Mouse (Mus musculus): ENCODE data around the gene Pcp4.

Gene Pcp4

DNA sequence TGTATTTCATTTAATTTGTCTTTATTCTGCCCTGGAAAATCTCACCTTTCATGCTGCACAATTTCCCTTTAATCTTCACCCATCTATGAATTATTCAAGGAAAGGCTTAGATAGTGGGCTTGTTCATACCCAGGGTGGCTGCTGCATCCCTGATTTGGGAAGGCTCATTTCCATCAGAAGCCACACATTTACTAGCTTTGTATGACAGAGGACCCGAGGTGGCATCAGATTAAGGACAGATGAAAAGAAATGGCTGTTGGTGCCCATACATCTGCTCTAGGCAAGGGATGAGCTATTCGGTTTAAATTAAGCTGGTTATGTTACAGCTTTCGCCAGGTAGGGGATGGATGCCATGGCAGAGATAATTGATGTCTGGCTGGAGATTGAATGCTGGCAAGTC is 24.1 kb downstream of the Pcp4 start:
- no peak for DNase-seq

DNA sequence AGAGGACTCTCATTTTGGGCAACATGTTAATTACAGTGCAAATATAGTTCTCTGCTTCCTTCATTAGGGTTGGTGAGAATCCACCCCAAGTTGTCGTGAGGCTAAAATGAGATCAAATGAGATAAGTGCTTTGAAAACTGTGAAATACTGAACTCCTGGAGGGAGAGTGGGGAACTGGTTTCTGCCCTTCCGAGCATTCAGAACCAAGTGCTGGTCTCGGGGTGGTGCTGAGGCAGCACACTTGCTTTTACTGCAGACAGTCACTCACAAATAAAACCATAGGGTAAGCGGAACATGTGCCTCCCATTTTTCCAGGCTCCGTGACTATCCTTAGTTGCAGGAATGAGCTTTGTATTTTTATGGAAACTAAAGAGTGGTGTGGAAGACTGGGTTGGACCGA is 26.7 kb downstream of the Pcp4 start:
- DNase-seq, result no peak

DNA sequence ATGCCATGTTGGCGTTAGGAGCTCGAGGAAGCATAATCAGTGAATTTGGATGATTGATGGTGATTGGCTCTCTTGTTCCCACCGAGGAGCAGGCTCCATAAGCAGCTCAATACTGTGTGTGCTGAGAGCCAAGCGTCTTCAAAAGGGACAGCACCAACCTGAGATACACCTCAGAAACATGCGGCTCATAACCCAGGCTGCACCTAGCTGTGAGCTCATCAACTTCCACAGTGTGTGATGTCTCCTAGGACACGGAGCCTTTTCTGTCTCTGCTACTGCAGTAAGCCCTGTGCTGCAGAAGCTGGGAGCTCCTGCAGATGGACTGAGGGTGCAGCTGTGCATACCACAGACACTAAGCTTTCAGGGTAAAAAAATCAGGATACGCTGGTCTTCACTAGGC is 31.5 kb downstream of the Pcp4 start:
- DNase-seq, result no peak

DNA sequence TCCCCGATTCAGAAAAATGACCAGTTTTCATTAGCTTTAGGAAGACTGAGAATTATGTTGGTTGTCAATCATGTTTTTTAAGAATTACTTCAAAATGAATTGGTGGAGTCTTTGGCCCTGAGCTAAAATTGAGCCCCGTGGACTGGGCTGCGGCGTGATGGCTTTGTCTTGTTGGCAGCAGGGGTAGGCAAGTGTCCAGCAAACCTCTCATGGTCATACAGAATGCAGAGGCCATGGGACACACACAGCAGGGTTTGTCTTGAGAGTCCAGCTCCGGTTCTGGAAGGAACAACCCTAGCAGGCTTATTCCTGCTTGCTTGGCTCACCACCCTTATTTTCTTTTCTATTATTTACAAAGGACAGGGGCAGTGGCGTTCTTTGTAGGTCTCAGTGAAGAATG is 33.8 kb downstream of the Pcp4 start:
- no peak for DNase-seq

DNA sequence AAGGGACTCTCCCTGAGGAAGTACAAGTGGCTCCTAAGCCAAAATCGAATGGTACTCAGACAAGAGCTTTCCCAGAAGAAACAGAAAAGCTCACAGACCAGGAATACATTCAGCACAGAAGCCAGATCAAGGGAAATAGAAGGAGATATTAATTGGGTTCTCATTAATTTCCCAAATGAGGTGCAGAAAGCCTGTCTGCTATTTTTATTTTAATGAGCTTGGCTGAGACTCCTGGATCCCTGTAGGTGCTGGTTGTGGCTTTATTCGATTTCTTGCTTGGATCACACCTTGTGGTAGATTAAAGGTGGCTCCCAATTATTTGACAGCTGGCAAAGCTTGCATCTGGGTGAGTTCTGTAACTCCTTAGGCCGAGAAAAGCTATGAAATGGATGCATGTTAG is 35.2 kb downstream of the Pcp4 start:
- DNase-seq, result no peak

DNA sequence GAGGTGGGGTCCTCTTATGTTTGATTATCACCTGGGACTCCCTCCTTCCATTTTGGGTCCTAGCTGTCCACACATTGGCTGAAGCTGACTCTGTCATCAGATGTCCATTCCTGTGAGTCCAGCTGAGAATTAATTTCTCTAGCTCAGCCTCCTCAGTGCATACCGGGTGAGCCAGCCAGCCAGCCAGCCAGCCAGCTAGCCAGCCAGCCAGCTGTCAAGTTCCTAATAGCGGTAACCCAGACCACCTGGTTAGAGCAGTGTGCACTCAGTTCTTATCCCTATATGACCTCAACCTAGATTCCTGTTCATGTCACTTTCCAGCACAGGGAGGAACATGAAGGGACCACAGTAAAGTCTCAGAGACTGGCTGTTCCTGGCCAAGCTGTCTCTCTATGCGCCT is 47.1 kb downstream of the Pcp4 start:
- no peak for DNase-seq

DNA sequence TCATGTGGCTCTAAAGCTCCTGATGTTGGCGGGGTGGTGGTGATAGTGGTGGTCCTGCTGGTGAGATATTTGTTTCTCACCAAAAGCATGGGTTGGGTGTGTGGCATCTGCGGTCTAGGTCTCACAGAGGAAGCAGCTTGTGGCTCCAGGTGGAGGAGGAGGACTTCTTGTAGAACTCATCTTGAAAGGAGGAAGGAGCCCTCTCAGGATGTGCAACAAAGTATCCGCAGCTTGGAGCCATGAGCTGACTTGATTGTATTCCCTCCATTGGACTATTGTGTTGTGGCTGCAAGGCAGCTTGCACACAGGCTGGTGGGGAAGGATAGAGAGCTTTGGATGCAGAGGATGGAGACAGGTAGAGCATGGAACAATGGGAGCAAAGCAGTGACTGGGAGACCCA is 60.1 kb downstream of the Pcp4 start:
- no peak for DNase-seq

DNA sequence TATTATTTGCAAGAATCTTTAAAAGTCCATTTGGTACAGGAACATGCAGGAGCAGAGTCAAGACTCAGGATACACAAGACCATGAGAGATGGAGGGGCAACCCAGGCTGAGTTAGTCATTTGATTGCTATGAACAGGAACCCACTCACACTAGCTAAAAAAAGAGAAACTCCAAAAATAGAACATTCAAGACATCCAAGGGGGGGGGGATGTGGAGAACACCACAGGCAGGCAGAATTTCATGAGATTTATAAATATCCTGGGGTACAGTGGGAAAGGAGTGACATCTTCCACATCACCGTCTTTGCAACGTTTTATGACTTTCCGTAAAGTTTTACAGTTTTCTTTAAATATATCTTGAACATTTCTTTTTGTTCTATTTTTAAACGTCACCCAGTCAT is 61.1 kb downstream of the Pcp4 start:
- no peak for DNase-seq

DNA sequence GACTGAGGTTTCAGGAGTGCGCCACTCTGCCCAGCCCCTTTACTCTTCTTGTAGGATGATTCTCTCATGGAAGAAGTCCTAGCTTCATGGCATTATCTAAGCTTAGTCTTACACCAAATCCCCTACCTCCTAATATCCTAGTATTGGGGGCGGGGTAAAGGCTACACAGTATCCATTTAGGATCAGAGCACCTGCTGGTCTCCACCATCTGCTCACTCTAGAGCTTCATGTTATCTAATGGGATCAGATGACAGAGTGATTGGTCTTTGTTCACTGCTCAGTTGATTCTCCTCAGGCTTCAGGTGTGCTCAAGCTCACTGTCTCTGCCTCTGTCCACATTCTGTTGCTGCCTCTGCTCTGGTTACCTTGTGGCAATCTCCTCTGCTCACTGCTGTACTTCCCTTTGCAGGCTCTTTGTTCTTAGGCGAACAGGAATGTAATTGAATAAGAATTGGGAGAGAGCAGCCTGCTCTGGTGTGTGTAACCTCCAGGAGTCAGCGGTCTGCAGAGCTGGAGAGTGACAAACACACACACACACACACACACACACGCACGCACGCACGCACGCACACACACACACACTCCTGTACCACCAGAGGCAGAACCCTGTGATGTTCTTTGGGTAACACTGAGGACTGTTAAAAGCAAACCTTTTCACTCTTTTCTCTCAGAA is 62.6 kb downstream of the Pcp4 start:
- DNase-seq, result no peak

DNA sequence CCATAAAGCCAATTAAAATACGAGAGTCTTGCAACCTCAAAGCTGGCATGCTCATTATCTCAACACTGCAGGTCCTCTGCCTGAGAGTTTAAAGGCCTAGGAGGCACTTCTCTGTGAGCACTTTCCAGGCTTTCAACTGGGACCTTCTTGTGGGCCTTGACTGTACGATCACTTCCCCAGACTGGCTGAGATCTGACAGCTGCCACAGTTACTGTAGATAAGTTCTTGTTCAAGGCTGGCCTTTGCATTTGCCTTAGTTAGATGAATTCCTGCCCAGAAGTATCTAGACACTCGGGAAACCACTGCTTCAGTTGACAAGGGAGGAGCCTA is 63.1 kb downstream of the Pcp4 start:
- DNase-seq, result no peak

DNA sequence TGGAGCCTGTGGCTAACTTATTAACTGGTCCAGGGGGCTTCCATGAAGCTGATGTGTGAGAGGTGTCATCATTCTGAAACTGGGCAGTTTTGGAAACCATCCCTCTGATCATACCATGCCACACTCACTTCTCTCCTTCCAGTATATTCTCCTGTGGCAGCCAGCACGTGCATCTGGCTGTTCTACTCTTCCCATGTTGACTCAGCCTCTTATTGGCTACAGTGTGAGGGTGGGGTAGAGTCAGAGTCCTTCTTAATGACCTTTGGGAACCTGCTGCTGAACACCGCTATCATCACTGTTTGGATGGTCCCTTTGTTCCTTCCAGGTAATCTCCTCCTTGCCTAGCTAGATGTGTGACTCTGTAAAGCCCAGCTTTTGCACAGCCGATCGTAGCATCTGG is 63.6 kb downstream of the Pcp4 start:
- no peak for DNase-seq

DNA sequence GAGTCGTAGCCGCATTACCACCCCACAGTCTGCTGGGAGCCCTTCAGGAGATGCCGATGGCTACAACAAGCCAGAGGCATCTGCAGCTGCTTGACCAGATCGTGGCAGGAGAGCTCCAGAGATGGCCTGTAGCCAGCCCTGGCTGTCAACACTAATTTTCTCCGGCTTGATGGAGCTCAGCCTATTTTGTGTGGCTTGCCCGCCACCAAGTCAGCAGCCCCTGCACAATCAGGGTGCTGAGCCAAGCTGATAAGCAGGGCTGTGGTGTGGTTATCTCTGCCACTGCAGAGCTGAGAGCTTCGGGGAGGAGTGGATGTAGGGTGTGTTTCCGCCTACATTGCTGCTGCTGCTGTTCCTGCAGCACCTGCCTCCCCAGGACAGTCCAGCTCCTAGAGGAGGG is 66.3 kb downstream of the Pcp4 start:
- no peak for DNase-seq

DNA sequence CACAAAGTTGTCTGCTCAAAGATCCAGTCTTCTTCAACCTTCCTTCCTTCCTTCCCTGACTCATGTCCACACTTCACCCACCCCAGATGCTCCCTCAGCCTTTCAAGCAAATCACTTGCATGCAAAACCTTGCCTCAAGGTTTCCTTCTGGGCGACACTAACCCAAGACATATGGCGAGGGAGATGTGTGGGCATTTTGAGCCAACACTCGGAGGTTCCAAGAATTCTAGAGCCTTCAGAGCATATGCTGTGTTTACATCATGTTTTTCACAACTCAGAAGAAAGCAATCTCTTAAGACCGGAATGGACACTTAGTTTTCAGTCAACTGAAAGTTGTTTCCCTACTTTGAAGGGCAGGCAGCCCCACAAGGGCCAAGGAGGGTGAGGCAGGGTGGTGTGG is 67.9 kb downstream of the Pcp4 start:
- DNase-seq, result no peak

DNA sequence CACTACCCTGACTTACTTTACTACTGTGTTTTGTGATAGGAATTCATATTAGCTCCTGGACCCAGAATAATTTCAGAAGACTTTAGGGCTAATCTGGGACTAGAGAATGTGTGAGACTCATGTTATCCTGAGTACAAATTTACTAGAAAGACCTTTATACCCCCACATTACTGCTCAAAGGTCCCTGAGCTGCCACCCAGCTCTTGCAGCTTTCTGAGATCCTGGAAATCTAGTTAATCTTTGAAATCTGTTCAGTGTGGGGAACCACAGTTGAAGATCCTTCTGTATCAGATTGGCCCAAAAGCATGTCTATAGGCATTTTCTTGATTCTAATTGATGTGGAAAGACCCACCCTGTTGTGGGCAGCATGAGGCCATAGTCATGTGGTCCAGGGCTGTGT is 69.0 kb downstream of the Pcp4 start:
- no peak for DNase-seq

DNA sequence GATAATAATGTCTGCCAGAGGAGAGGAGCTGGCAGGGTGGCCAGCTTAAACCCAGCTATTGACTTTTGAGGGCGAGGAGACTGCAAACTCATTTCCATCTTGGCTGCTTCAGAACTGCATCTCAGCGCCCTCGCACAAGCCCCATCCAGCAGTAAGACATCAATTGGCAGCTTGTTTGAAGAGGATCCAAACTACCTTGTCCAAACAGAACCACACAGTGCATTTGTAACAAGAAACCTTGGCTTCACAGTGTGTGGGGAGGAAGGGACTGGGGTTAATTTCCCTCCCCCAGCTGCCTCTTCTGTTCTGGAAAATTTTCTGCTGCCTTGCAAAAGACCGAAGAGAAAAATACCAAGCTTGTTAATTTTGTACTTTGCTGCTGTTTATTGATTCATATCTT is 71.7 kb downstream of the Pcp4 start:
- DNase-seq, result no peak

DNA sequence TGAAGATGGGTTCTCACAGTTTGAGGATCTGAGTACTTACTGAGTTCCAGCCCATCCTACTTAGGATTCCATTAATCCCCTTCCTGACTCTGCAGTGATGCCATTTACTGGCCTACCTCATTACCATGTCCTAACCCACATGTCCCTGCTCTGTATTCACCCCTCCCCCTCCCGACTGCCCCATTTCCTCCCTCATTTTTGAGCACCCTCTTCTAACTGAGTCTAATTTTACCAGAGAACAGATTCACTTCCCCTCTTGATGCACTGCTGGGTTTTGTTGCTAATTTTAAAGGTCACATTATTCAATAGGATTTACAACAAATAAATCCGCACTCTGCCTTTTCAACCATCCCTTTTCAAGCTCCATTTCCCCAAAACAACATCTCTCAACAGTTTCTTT is 73.7 kb downstream of the Pcp4 start:
- DNase-seq, result peak; percentile 68 to 72

DNA sequence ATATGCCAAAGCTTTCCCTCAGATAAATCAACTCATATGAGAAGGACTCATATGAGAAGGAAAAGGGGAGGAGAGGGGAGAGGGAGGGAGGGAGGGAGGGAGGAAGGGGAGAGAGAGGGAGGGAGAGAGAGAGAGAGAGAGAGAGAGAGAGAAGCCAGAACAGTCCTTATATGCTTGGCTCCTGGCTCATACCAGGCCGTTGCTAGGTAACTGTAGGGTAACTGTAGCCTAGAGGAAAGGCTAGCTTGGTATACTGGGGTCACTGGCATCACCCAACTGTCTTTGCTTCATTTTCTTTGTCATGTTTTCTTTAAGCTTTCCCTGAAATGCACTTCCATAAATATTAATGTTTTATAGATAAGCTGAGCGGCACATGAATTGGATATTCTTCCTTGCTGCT is 85.3 kb downstream of the Pcp4 start:
- DNase-seq, result no peak

DNA sequence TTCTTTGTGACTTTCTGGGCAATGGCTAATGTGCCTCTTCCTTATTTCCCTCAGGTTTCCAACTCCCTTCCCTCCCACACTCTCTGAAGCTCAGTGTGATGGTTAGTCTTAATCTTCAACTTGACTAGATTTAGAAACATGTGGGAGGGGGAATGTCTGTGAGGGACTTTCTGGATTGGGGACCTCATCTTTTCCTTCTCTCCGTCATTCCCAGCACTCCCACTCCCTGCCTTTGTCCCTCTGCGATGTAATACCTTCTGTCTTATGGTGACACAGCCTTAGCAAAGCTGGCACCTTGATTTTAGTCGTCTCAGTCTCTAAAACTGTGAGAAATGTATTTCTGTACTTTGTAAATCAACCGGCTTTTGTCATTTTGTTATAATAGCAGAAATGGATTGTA is 88.0 kb downstream of the Pcp4 start:
- no peak for DNase-seq

DNA sequence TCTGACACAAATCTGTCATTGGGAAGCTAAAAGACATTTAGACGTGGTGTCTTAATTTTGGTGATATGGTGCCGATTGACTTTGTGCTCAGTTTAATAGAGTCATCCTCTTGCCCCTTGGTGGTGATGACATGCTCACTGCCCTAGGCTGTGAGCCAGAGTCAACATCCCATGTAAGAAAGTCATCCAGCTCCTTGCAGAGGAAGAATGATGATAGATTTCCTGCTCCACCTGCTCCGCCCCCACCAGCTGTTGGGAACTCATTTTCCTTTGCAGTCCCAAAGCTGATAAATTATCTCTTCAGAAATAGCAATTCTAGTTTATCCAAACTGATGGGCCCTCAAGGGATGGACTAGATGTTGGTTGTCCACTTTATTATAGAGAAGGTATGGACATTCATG is 89.2 kb downstream of the Pcp4 start:
- no peak for DNase-seq

DNA sequence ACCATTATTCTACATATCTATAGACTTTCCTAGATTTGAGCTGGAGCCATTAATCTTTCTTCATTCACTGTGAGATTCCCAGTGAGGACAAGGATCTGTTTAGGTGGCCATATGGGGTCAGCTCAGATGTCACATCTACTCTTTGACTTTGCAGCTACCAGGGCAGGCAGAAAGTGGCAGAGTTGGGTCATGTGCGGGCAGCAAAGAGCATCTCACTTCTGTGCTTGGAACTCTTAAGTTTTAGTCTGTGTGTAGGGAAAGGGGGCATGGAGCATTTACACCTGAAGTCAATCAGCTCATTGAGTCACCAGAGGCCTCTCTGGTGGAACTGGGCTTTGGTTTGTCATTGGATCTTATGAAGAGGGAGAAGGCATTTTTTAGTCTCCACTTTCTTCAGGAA is 90.9 kb downstream of the Pcp4 start:
- DNase-seq, result no peak

DNA sequence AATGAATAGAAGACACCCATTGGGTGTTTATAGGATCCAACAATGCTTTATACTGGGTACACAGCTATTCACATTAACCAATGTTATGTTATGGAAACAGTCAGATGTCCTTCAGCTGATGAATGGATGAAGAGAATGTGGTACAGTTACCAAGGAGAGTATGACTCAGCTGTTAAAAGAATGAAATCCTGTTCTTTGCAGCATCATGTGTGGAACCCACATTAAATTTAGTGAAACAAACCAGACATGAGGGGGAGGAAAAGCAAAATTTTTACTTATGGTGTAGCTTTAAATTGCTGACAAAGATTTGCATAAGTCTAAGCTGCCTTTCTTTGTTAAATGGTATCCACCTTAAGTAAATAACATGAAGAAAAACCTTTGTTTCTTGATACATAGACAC is 92.4 kb downstream of the Pcp4 start:
- DNase-seq, result no peak

DNA sequence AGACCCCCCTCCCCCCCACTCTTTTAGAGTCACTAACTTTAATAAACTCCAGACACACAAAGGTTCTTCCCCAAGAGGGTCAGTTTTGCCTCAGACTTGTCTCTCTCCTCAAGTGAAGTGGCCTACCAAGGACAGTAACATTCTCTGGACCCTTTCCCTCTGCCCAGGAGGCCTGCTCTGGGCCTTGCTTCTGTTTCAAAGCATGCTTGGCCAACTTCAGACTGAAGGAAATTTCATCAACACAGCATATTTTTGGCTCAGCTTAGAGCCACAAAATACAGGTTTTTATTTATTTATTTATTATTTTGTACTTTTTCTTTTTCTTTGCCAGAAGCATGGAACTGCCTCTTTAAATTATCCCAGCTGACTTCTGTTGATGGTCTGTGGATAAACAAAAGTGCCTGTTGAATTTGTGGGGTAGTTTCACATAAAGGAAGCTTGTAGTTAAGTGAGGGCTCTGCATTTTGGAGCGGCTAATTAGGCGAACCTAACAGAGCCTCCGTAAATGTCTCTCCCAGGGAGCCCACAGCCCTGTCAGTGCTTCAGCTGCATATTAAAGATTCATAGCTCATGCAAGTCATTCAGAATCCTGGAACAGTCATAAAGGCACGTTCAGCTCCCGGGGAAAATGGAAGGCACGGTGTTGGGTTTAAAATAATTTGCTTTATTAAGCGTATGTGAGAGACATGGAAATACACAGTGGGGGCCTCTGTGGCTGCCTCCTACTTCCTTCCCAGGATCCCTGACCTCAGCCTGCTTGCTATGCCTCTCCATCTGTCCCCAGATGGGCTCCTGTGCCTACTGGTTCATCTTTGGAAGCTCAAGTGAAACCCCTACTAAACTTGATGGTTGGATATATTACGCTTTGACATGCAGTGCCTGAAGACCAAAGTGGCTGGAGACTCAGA is 96.2 kb downstream of the Pcp4 start:
- DNase-seq, result no peak

DNA sequence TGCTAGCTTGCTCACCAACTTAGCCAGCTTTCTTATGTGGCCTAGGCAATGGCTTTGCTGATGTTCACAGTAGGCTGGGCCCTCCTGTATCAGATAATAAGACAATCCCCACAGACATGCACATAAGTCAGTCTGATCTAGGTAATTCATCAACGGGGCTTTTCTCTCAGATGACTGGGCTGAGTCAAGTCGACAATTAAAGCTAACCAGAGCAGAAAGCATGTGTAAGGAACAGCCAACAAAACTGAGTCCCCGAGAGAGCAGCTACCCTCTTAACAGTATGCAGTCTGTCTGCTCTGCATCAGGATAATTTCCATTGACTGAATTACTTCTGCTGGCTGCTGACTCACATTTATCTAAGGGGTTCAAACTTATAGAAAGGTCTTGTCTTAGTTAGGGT is 100.0 kb downstream of the Pcp4 start:
- no peak for DNase-seq
